Mouse (Mus musculus): ENCODE data around the gene Mcrip2. TPM values are rescaled to one million over a fixed set of nuclear protein-coding genes. Genes with fewer than 3 reads are reported as not detected.

Mcrip2 gene
- polyA plus RNA-seq, 1 experiment from 2014 or later = 70.3 TPM

DNA sequence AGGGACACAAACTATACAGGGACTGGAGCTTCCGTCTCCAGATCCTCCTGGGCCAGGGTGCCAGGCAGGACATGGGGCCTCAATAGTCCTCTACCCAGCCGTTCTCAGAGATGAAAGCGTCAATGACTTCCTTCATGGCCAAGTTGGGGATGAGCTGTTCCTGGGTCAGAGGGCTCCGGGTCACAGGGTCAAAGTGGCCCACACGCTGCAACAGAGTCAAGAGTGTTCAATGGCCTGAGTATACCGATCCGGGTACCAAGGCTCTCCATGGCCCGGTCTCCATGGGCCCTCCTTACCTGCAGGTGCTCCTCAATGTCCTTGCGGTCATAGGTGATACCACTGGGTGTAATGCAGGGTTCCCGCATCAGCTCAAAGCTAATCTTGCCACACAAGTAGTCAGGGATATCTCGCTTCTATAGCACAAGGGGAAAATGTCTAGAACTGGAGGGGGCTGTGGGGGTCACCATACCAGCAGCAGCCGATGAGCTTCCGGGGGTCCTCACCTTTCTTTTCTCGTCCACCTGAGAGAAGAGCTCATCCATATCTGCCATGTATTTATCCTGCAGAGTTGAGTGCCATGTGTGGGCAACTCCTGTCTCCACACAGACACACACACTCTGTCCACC is 37.6 kb downstream of the Mcrip2 start:
- H3K36me3 ChIP-seq = peaks cover 67% of the 10 kb centered on the region

DNA sequence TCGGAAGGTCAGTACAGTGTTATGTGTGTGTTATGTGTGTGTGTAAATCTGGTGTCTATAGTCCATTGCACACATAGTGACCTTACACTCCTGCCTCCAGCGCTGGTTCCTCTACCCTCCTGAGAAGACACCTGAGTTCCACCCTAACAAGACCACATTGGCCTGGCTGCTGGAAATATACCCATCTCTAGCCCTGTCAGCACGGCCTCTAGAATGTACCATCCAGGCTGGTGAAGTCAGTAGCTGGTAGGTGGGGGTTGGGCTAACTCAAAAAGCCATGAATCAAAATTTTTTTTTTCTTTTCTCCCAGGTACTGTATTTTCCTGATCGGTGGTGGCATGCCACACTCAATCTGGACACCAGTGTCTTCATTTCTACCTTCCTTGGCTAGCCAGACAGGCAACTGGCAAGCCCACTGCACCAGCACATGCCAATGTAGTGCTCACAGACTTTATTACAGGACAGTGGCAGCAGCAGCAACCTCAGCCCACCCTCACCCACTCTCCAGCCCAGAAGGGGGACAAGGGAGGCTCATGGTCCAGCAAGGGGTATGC is 38.3 kb downstream of the Mcrip2 start:
- peaks cover 77% of the 10 kb centered on the region for H3K4me1 ChIP-seq
- H3K9ac ChIP-seq = peak overlapping the region; percentile 92
- peak overlapping the region; percentile 89 for H3K4me2 ChIP-seq
- no peaks in the 10 kb centered on the region for H3K27me3 ChIP-seq (replicated peaks)
- H3K36me3 ChIP-seq = peaks cover 67% of the 10 kb centered on the region
- no peaks in the 10 kb centered on the region for H3K9me3 ChIP-seq (replicated peaks)
- WGBS (ENCODE audit: insufficient replicate concordance) = 75% methylated on average over 4 of the region's 4 CpGs
- ATAC-seq = no peak
- peak overlapping the region; percentile 70 for H3K4me3 ChIP-seq
- H3K27ac ChIP-seq = no peak overlapping the region; the same call in 1 of the 2 replicates

More for the DNA sequence above, 37.6 kb downstream of the Mcrip2 start:
- 81% methylated on average over 14 of the region's 14 CpGs for WGBS (ENCODE audit: insufficient replicate concordance)
- Histone ChIP-seq H3K4me2 (peak overlapping the region; percentile 89), H3K4me3 (peak overlapping the region; percentile 84), H3K9ac (peak overlapping the region; percentile 92), H3K9me3 (replicated peaks) (no peaks in the 10 kb centered on the region), H3K4me1 (peaks cover 77% of the 10 kb centered on the region), H3K27ac (peak overlapping the region; percentile 91; the same call in 1 of the 2 replicates), H3K27me3 (replicated peaks) (no peaks in the 10 kb centered on the region)
- no peak for ATAC-seq

DNA sequence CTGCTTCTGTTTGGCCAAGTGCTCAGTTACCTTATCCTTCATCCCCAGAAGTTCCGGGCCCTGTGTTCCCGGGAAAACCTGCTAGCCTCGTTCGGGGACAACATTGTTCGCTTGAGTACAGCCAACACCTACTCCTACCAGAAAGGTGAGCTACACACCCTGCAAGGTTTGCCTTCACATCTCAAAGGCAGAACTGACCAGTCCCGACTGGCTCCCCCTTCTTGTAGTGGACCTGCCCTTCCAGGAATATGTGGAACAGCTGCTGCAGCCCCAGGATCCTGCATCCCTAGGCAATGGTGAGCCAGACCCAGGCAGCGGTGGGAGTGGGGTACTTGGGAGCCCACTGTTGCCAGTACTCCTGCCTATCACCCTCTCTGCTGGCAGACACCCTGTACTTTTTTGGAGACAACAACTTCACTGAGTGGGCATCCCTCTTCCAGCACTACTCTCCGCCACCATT is 39.0 kb downstream of the Mcrip2 start:
- Histone ChIP-seq H3K9ac (peak overlapping the region; percentile 79), H3K27ac (peak overlapping the region; percentile 83), H3K4me1 (peaks cover 77% of the 10 kb centered on the region), H3K9me3 (replicated peaks) (no peaks in the 10 kb centered on the region), H3K4me2 (peak overlapping the region; percentile 89), H3K4me3 (peak overlapping the region; percentile 70), H3K36me3 (peaks cover 61% of the 10 kb centered on the region), H3K27me3 (replicated peaks) (no peaks in the 10 kb centered on the region)
- WGBS (ENCODE audit: insufficient replicate concordance) = 32% methylated on average over 8 of the region's 8 CpGs
- no peak for ATAC-seq

DNA sequence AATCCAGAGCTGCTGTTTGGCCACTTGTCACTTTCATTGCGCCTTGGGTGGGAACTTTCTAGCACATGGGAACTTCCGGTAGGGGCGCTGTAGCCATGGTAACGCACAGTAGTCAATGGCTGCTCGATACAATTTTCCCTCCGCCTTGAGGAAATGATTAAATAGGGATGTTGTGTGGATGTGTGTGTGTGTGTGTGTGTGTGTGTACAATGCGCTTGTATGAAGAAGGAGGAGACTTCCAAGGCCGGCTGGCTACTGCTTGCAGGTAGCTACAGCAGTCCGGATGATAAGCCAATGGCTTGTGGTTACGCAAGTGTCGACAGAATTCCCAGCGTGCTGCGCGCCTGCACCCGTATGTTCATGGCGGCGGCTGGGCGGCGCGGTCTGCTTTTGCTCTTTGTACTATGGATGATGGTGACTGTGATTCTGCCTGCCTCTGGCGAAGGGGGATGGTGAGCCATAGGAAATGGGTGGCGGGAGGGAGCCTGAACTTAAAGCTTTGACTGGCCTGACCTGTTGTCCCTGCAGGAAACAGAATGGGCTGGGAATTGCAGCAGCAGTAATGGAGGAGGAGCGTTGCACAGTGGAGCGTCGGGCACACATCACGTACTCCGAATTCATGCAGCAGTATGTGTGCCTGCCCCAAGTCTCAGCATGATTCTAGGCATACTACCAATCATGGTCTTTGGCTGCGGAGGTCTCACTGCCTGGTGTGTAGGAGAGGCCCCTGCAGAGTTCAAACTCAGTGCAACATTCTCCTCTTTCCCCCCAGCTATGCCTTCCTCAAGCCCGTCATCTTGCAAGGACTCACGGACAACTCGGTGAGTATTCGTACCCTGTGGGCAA is 39.6 kb downstream of the Mcrip2 start, which contains the start of gene Jmjd8:
Jmjd8 (plus strand) TSS at position 156 of the 846 bp plus-strand sequence.
- Histone ChIP-seq H3K9ac (peak within 1 kb of the TSS; percentile 79), H3K27me3 (replicated peaks) (no peaks in the 10 kb centered on the region), H3K4me1 (peaks cover 77% of the 10 kb centered on the region), H3K27ac (peak within 1 kb of the TSS; percentile 83), H3K4me3 (peak within 1 kb of the TSS; percentile 70), H3K4me2 (peak within 1 kb of the TSS; percentile 89), H3K36me3 (peaks cover 57% of the 10 kb centered on the region), H3K9me3 (replicated peaks) (no peaks in the 10 kb centered on the region)
- ATAC-seq = peak; percentile 31
- 2% methylated on average over 32 of the region's 32 CpGs for WGBS (ENCODE audit: insufficient replicate concordance)

DNA sequence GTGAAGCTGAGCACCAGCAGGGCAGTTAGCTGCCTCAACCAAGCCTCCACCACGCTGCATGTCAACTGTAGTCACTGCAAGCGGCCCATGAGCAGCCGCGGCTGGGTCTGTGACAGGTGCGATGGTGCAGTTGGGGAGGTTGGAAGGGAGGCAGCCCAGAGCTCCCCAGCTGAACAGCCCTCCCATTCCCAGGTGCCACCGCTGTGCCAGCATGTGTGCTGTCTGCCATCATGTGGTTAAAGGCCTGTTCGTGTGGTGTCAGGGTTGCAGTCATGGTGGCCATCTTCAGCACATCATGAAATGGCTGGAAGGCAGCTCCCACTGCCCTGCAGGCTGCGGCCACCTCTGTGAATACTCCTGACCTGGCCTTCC is 40.4 kb downstream of the Mcrip2 start:
- Histone ChIP-seq H3K9me3 (replicated peaks) (no peaks in the 10 kb centered on the region), H3K27ac (peak overlapping the region; percentile 83), H3K4me2 (peak overlapping the region; percentile 89), H3K9ac (peak overlapping the region; percentile 79), H3K27me3 (replicated peaks) (no peaks in the 10 kb centered on the region), H3K36me3 (peaks cover 57% of the 10 kb centered on the region), H3K4me1 (peaks cover 73% of the 10 kb centered on the region), H3K4me3 (peak overlapping the region; percentile 70)
- 71% methylated on average over 8 of the region's 8 CpGs for WGBS (ENCODE audit: insufficient replicate concordance)
- no peak for ATAC-seq

DNA sequence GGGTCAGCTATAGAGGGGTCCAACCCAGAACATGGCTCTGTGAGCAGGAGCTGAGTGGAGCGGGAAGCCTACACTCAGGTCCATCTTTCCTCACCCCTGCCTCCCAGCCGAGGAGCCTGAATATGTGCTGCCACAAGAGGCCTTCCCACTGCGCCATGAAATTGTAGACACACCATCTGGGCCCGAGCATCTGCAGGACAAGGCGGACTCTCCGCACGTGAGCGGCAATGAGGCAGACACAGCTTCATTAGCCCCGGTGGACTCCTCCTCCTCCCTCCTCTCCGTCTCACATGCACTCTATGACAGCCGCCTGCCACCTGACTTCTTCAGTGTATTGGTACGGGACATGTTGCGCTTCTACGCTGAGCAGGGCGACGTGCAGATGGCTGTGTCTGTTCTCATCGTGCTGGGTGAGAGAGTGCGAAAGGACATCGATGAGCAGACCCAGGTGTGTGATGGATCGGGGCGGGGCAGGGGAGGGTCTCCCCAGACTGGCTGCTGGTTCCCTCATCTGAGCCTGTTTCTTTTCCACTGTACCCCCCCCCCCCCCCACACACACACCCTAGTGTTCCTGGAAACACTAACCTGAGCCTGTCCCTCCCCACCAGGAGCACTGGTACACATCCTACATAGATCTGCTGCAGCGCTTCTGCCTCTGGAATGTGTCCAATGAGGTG is 40.9 kb downstream of the Mcrip2 start:
- no peaks in the 10 kb centered on the region for H3K9me3 ChIP-seq (replicated peaks)
- ATAC-seq = no peak
- 84% methylated on average over 22 of the region's 22 CpGs for WGBS (ENCODE audit: insufficient replicate concordance)

DNA sequence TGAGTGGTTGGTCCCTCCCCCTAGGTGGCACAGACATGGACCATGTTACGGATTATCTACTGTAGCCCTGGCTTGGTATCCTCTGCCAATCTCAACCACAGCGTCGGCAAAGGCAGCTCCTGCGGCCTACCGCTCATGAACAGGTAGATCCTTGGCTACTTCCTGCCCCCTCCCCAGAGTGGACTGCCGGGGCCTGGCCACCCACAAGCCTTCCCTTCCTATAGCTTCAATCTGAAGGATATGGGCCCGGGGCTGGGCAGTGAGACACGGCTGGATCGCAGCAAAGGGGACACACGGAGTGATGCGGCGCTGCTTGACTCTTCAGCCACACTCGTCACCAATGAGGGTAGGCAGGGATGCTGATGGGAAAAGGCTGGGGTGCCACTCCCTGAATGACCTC is 41.6 kb downstream of the Mcrip2 start:
- Histone ChIP-seq H3K36me3 (peaks cover 57% of the 10 kb centered on the region), H3K4me3 (no peak overlapping the region), H3K4me1 (peaks cover 74% of the 10 kb centered on the region), H3K4me2 (no peak overlapping the region), H3K9me3 (replicated peaks) (no peaks in the 10 kb centered on the region), H3K27me3 (replicated peaks) (peaks cover 7% of the 10 kb centered on the region; the same call in 1 of the 2 replicates), H3K9ac (no peak overlapping the region), H3K27ac (no peak overlapping the region)
- no peak for ATAC-seq
- WGBS (ENCODE audit: insufficient replicate concordance) = 90% methylated on average over 13 of the region's 13 CpGs

More for the DNA sequence above, 40.9 kb downstream of the Mcrip2 start:
- H3K4me1 ChIP-seq = peaks cover 76% of the 10 kb centered on the region
- H3K36me3 ChIP-seq = peaks cover 57% of the 10 kb centered on the region
- peak overlapping the region; percentile 89 for H3K4me2 ChIP-seq
- peak overlapping the region; percentile 83 for H3K27ac ChIP-seq
- no peak overlapping the region for H3K9ac ChIP-seq
- no peak overlapping the region for H3K4me3 ChIP-seq
- peaks cover under 1% of the 10 kb centered on the region; the same call in 1 of the 2 replicates for H3K27me3 ChIP-seq (replicated peaks)

DNA sequence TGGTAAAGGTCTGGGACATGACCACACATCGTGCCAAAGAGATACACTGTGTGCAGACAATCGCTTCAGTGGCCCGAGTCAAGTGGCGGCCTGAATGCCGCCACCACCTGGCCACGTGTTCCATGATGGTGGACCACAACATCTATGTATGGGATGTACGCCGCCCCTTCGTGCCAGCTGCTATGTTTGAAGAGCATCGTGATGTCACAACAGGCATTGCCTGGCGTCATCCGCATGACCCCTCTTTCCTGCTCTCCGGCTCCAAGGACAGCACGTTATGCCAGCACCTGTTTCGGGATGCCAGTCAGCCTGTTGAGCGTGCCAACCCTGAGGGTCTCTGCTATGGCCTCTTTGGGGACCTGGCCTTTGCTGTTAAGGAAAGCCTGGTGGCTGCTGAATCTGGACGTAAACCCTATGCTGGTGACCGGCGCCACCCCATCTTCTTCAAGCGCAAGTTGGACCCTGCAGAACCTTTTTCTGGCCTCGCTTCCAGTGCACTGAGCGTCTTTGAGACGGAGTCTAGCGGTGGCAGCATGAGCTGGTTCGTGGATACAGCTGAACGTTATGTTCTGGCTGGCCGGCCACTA is 42.5 kb downstream of the Mcrip2 start:
- H3K9me3 ChIP-seq (replicated peaks) = no peaks in the 10 kb centered on the region
- H3K4me3 ChIP-seq = no peak overlapping the region
- peaks cover 65% of the 10 kb centered on the region for H3K4me1 ChIP-seq
- no peak overlapping the region for H3K4me2 ChIP-seq
- peaks cover 49% of the 10 kb centered on the region for H3K36me3 ChIP-seq
- H3K27ac ChIP-seq = no peak overlapping the region
- H3K27me3 ChIP-seq (replicated peaks) = peaks cover 17% of the 10 kb centered on the region
- 91% methylated on average over 27 of the region's 27 CpGs for WGBS (ENCODE audit: insufficient replicate concordance)
- H3K9ac ChIP-seq = no peak overlapping the region
- no peak for ATAC-seq

DNA sequence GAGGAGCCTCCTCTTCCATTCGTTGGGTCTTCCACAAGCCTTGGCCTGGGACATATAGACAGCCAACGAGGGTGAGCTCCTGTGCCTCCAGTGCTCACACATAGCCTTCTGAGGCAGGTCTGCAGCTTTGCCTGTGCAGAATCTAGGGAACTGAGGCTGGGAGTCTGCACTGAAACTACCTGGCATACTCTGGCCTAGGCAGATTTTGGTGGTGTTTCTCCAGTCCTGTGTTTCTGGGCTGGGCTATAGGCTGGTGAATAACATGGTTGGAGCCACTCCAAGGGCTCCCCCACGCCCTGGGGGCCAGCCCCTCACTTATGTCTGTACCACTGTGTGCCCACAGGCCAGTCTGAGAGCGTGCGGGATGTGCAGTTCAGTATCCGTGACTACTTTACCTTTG is 43.3 kb downstream of the Mcrip2 start:
- peaks cover 41% of the 10 kb centered on the region for H3K36me3 ChIP-seq
- H3K27ac ChIP-seq = no peak overlapping the region
- no peak for ATAC-seq
- peak overlapping the region; percentile 87 for H3K4me2 ChIP-seq
- H3K9ac ChIP-seq = peak overlapping the region; percentile 76
- H3K9me3 ChIP-seq (replicated peaks) = no peaks in the 10 kb centered on the region
- H3K27me3 ChIP-seq (replicated peaks) = peaks cover 23% of the 10 kb centered on the region
- 83% methylated on average over 6 of the region's 6 CpGs for WGBS (ENCODE audit: insufficient replicate concordance)
- peaks cover 57% of the 10 kb centered on the region for H3K4me1 ChIP-seq
- peak overlapping the region; percentile 73 for H3K4me3 ChIP-seq

DNA sequence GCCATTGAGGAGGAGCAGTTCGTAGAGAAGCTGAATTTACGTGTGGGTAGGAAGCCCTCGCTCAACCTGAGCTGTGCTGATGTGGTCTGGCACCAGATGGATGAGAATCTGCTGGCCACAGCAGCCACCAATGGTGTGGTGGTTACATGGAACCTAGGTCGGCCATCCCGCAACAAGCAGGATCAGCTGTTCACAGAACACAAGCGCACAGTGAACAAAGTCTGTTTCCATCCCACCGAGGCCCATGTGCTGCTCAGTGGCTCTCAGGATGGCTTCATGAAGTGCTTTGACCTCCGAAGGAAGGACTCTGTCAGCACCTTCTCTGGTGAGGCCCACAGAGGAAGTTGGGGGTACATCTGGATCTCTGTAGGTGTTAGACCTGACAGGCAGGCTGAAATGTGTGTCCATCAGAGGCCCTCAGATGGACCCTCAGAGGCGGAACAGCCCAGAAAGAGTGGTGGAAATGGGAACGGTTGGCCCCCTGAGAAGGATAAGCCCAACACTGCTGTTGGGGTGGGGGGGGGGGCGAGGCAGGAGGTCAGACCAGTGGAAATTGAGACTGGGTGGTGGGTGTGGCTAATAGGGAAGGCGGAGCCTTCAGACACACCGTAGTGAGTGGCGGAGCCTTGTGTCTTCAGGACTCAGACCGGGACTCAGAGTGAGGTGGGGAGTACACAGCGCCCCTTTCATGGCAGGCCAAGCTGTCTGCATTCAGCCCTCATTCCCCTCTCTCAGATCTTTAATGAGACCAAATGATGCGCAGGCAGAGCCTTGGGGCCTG is 44.0 kb downstream of the Mcrip2 start:
- Histone ChIP-seq H3K27ac (peak overlapping the region; percentile 80), H3K4me1 (peaks cover 52% of the 10 kb centered on the region), H3K9me3 (replicated peaks) (no peaks in the 10 kb centered on the region), H3K9ac (peak overlapping the region; percentile 76), H3K4me3 (peak overlapping the region; percentile 73), H3K27me3 (replicated peaks) (peaks cover 31% of the 10 kb centered on the region), H3K4me2 (peak overlapping the region; percentile 87), H3K36me3 (peaks cover 34% of the 10 kb centered on the region)
- ATAC-seq = no peak; the same call in 1 of the 2 replicates
- 54% methylated on average over 16 of the region's 17 CpGs for WGBS (ENCODE audit: insufficient replicate concordance)
